Mouse (Mus musculus): ENCODE measurements around the gene Aspdh. TPM values are rescaled to one million over a fixed set of nuclear protein-coding genes. Genes with fewer than 3 reads are reported as not detected.

Gene Aspdh
- total RNA-seq (2015) (not detected in 2 replicates), total RNA-seq (2017) (not detected in 2 replicates)

DNA sequence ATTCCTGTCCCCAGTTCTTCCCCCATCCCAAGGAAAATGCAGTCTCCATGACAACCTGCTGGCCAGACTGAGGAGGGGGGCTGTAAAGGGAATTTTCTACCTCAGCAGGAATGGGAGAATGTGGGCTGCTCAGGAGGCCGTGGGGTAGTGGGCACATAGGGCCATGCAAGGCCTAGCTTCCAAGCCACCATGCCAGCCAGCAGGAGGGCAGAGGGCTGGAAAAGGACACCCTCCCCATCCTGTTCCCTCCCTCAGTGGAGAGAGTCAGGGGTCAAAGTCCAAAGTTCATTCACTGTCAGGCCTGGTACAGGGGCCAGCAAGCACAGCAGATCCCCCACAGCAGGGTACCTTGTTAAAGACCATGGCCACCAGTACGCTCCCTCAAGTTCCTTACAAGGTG, at the start of gene Aspdh:
Gene Aspdh (plus strand): TSS at position 281 of the 400 bp plus-strand sequence.
- ATAC-seq (replicated peaks; ENCODE audit: poor library complexity) = no peak

DNA sequence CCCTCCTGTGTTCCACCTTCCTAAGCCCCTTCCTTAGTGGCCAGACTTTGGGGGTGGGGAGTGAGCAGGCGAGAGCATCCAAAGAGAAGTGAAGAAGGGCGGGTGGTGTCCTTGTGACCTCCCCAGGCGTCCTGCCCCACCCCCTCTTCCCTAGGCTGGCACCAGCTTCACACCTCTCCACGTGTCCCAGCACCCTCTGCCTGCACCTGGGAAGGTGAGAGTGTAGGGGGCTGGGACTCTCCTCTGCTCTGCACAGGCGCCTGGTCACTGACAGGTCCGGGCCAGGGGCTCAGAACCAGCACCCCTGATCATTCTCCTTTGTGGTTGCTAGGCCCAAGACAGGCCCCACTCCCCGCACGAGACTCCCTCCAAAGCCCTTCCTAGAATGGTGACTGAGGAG, 37.5 kb upstream of the Aspdh start:
- no peak for ATAC-seq (replicated peaks; ENCODE audit: poor library complexity)

DNA sequence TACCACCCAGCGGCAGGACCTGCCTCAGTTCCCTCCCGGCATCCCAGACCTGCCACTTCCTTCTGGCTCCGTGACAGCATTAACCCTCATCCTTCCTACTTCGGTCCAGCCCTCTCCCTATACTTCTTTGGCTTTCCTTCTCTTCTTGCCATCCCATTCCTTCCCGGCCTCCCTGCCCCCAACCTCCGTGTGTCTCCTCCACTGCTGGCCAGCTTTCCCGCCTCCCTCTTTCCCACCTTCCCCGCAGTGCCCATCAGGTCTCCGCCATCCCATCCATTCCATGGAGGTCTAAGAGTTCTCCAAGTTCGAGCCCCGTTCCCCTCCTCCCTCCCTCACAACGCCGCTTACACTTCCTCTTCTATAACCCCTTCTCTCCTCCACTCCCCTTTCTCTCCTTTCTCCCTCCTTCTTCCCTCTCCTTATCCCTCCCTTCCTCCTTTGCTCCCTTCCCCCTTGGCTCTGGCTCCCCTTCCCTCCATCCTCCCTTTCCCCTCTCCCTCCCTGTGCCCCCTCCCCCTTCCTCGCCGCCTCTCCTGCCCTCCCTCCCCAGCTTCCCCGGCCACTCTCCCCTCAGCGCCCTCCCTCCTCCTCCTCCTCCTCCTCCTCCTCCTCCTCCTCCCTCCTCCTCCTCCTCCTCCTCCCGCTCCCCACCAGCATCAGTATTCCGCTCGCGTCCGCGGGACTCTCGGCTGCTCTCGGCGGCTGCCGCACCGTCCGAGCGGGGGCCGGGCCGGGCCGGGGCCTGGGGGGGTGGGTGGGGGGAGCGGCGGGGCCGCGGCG, 36.8 kb upstream of the Aspdh start:
- no peak for ATAC-seq (replicated peaks; ENCODE audit: poor library complexity)

DNA sequence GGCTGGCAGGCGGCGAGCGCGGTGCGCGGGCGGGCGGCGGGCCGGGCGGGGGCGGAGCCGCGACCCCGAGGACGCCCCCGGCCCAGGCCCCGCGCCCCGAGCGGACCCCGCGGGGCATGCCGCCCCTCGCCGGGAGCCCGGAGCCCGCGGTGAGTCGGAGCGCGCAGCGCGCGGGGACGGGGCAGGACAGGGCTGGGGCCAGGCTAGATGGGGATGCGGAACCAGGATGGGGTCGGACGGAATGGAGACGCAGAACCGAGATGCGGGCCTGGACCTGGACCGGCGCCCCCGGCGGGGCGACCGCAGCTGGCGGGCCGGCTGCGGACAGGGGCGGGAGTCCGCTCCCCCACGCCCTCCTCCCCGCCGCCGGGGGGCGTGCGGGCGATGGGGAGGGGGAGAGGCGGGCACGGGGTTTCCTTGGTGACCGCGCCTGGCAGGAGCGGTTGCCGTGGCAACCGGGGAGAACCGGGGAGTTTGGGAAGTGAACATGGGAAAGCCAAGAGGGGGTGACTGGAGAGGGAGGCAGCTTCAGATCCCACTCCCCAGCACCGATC, 36.1 kb upstream of the Aspdh start, which contains the start of gene Lrrc4b:
Gene Lrrc4b (plus strand): TSS at position 51 of the 554 bp plus-strand sequence.
- no peak for ATAC-seq (replicated peaks; ENCODE audit: poor library complexity)

GRCm38 (mm10) chr7:44429534-44430488, 35.4 kb upstream of the Aspdh start:
- peak; percentile 43 for ATAC-seq (replicated peaks; ENCODE audit: poor library complexity)

- ATAC-seq (replicated peaks; ENCODE audit: poor library complexity) = no peak
Measured at GRCm38 (mm10) chr7:44432550-44432949, 32.6 kb upstream of the Aspdh start.

DNA sequence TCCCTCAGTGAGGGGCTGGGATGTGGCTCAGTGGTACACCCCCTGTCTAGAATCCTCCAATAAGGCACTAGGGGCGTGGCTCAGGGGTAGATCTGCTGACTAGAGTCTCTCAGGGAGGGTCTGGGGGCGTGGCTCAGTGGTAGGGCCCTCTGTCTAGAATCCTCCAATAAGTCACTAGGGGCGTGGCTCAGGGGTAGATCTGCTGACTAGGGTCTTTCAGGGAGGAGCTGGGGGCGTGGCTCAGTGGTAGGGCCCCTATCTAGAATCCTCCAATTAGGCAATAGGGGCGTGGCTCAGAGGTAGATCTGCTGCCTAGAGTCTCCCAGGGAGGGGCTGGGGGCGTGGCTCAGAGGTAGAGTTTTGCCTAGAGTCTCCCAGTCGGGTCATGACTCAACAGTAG, 31.8 kb upstream of the Aspdh start:
- ATAC-seq (replicated peaks; ENCODE audit: poor library complexity) = peak; percentile 62

DNA sequence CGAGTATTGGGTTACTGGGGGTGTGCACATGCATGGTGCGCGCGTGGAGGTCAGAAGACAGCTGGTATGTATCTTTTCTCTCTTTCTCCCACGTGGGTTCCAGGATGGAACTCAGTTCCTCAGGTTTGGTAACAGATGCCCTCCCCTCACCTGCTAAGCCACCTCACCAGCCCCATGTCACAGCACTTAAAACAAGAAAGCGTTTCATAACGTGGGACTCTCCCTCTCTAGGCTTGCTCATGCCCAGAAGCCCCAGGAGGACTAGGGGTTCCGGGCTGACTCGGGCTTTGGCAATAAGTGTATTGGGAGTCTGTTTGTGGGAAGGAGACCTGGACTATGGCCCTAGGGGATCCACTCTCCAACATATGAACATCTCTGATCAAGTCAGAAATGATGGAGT, 31.1 kb upstream of the Aspdh start:
- no peak for ATAC-seq (replicated peaks; ENCODE audit: poor library complexity)

DNA sequence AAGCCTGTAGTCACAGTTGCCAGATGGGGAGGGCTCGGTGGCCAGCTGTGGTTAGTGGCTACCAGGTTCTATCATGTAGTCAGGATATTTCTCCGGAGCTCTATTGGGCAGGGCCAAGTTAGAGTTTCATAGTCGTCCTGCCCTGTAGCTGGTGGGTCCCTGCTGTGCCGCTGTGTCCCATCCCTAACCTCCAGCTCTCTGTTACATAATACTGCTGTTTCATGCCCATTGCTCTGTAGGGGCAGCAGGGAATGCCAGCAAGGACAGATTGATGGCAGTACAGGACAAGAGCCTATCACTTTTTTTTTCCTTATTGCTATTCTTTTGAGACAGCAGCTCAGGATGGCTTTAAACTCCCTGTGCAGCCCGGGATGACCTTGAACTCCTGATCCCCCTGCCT, 29.4 kb upstream of the Aspdh start:
- ATAC-seq (replicated peaks; ENCODE audit: poor library complexity) = no peak

GRCm38 (mm10) chr7:44436267-44436666, 28.9 kb upstream of the Aspdh start:
- ATAC-seq (replicated peaks; ENCODE audit: poor library complexity) = peak; percentile 57; the same call in 1 of the 2 replicates

GRCm38 (mm10) chr7:44437188-44437587, 28.0 kb upstream of the Aspdh start:
- no peak for ATAC-seq (replicated peaks; ENCODE audit: poor library complexity)

GRCm38 (mm10) chr7:44437933-44438332, 27.3 kb upstream of the Aspdh start:
- ATAC-seq (replicated peaks; ENCODE audit: poor library complexity) = no peak

DNA sequence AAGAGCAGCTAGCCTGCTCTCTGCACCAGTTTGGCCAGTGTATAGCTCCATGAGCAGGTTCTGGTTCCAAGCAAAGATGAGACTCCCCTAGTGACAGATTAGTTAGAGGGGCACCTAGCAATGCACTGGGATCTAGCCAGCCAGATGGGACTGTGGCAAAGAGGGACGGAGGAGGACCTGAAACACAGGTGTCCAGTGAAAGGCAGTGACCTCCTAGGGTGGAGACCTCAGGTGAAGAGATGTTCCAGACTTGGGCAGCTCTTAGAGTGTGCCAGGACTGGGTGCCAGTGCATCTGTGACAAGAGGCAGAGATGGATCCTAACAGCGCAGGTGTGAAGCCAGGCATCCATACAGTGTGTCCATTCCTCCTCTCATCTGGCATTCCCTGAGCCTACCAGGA, 25.5 kb upstream of the Aspdh start:
- ATAC-seq (replicated peaks; ENCODE audit: poor library complexity) = no peak

GRCm38 (mm10) chr7:44440479-44440878, 24.7 kb upstream of the Aspdh start:
- no peak for ATAC-seq (replicated peaks; ENCODE audit: poor library complexity)

- ATAC-seq (replicated peaks; ENCODE audit: poor library complexity) = no peak
Measured at GRCm38 (mm10) chr7:44441180-44441579, 24.0 kb upstream of the Aspdh start.

GRCm38 (mm10) chr7:44441648-44442109, 23.5 kb upstream of the Aspdh start:
- no peak for ATAC-seq (replicated peaks; ENCODE audit: poor library complexity)

DNA sequence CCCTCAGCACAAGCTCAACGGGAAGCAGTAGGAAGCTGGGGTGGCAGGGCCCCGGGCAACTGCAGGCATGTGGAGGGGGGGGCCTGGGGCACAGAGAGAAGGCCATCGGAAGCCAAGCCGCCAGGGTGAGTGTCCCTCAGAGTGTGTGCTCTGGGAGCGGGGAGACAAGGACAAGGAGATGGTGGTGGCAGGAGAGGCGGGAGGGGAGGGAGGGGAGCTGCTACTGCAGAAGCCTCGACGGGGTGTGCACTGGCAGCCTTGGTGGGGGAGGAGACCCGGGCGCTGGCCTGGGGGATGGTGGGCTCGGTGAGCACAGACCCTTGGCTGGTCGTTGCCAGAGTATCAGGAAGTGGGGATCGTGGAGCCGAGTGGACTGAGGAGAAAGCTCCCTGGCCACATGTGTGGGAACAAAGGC, 22.8 kb upstream of the Aspdh start:
- no peak for ATAC-seq (replicated peaks; ENCODE audit: poor library complexity)

DNA sequence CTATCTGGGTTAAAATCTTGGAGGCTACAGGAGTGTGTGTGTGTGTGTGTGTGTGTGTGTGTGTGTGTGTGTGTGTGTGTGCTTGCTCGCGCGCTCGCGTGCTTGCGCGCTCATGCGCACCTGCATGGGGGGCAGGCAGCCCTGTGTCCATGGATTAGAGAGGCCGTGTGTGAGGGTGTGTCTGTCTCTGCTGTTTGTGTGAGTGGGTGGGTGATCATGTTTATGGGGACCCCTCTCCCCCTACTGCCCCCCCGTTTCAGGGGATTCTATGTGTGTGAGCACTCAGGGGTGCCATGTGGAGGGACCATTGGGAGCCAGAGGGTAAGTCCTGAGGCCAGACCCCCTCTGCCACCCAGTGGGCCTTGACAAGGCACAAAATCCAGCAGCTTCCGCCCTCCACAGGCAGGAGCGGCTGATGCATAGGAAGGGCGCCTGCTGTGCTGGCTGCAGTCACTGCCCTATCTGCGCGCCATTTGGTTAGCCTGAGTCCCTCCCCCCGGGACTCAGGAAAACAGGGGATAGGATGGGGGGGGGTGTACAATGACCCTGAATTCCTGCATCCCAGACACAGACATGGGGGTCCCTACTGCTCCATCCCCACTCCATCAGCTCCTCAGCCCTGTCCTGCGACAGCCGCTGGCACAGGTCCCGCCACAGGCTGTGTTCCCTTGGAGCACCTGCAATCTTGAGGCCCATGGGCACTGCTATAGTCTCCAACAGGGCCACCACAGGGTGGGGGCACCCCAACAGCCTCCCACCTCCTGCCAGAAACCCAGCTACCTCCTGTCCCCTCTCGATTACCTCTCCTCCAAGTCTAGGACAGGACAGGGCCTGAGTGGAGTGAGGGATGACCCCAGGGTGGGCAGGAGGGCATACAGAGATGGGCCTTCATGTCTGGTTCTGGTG, 21.7 kb upstream of the Aspdh start:
- ATAC-seq (replicated peaks; ENCODE audit: poor library complexity) = no peak

DNA sequence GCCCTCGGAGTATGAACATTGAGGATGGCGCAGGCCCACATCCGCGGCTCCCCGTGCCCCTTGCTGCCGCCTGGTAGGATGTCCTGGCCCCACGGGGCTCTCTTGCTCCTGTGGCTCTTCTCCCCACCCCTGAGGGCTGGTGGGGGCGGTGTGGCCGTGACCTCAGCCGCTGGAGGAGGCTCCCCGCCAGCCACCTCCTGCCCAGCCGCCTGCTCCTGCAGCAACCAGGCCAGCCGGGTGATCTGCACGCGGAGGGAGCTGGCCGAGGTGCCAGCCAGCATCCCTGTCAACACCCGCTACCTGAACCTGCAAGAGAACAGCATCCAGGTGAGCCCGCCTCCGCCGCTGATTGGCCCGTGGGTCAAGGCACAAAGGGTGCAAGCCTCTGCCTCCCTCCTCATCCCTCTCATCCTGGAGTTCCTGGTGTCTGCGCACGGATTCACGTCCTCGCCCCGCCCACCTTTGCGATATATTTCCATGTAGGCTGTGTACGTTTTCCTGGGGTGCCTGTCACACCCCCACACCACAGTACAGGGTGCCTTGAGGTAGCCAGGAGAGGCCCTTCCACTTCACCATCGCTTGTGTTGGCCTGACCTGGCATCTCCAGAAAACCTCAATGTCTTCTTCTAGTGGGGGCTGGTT, 20.2 kb upstream of the Aspdh start:
- no peak for ATAC-seq (replicated peaks; ENCODE audit: poor library complexity)

- ATAC-seq (replicated peaks; ENCODE audit: poor library complexity) = no peak
Measured at GRCm38 (mm10) chr7:44445528-44445923, 19.7 kb upstream of the Aspdh start.

Data from megakaryocyte progenitor cell, adult 5-6 weeks (primary cell).